Mouse (Mus musculus) activated CD4-positive, CD25-positive, alpha-beta regulatory T cell (primary cell): Measurements from ENCODE around the gene Rab3c. TPM values are rescaled to one million over a fixed set of nuclear protein-coding genes. Genes with fewer than 3 reads are reported as not detected.

Experiments
- polyA plus RNA-seq, 2 experiments: library from polyadenylated mRNA; unstranded; fragments of 100-300 nt; shearing (Covaris generic); gene quantifications; one replicate each; pipeline ENCODE4 v1.2.1; 2017

The Rab3c gene
- 1 to 10 TPM in 1 of 2 experiments, under 1 TPM in 1; 0.24 to 1.3 TPM for polyA plus RNA-seq

DNA sequence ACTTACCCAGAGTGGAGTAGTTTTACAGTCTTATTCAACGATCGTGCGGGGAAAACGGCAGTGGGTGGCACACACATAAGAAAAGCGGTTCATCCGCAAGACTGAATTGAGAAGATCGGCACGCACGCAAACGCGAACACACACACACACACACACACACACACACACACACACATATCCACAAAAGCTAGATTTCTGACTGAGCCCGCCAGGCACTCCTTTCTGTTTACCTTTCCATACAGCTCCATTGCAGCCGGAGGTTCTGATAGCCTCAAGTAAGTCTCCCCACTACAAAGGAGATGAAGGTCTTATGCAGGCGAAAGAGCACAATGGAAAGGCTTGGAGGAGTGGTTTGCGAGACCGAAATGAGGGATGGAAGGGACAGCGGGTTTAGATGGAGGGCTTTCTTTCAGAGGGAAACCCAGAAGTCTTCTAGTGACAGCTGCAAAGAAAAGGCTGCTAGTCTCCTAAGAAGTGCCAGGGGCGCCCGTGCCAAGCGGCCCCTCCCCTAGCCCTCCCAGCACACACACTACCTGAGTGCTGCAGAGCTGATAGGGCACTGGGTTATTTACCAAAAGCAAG, at the start of gene Rab3c:
Gene Rab3c, minus strand, starts transcription at position 434 of the 582 bp plus-strand sequence.

Other genes starting within 250 kb of the Rab3c start
- 1 to 10 TPM in 1 of 2 experiments, under 1 TPM in 1; 0.26 to 1.4 TPM for gene Gapt, start 76.2 kb upstream of the Rab3c start, polyA plus RNA-seq
- gene Plk2, start 114.0 kb upstream of the Rab3c start, polyA plus RNA-seq, result 1 to 10 TPM in 1 of 2 experiments, under 1 TPM in 1; 0.82 to 1.6 TPM